Mouse (Mus musculus): ENCODE measurements around the gene Lrfn3.
A peak's percentile ranks its signal among the peaks of the same experiment; 100 is the strongest.

Gene Lrfn3

DNA sequence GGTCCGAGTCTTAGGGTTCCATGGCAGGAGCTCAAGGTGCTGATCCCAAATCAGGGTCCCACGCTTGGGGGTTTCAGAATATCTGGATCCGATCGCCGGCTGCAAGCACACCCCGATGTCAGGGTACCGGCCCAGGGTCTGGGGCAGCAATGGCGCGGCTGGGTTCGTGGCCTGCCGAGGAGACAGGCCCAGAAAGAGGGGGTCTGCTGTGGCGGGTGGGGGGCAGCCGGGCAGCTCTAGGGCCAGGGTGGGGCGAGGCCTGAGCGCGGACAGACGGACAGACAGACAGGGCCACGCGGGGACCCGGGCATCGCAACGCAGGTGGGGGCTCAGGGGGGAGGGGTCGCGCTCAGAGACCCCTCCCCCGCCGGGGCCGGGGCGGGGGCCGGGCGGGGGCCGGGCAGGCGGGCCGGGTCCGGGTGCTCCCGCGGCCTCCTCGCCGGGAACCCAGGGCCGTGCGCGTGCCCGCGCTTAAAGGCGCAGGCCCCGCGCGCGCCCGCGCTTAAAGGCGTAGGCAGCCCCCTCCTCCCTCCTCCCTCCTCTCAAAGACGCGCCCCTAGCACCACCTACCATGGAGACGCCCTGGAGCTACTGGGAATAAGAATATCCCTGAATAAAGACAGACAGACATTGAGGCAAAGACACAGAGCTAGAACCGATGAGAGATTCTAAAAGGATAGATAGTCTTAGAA is at the start of gene Lrfn3:
Lrfn3 (minus strand) TSS at position 121 of the 692 bp plus-strand sequence.
- peak; percentile 80 for DNase-seq

DNA sequence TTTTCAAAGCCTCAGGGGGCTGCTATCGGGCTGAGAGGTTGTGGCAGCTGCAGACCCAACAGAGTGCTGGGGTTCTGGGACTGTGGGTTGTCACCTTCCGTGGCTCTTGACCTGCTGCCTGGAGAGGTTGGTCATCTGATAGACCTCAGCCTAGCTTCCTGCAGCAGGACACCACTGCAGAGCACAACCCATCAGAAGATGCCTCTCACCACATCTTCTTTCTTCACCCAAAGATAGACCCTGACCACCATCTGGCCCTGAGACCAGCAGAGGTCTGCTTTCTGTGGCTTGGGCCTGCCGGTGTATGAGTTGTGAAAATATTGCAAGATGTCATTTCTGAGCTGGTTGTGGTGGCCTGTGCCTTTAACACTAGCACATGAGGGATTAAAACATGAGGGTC is 48.5 kb upstream of the Lrfn3 start:
- DNase-seq = no peak

DNA sequence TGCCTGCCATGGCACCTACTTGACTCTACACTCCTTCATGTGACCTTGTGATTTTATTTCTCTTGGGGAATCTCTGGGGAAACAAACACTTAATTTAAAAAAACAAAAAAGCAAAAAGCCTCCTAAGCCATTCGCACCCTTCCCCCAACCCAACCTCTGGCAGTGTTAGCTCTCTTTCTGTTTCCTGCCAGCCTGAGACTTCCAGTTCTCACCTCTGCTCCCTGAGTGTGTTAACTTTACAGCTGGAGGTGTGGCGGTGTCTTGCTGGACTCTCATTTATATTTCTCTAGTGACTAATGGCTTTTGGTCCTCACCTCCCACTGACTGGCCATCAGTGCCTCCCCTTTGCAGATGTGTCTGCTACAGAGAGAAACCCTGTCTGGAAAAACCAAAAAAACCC is 47.2 kb upstream of the Lrfn3 start:
- no peak for DNase-seq

DNA sequence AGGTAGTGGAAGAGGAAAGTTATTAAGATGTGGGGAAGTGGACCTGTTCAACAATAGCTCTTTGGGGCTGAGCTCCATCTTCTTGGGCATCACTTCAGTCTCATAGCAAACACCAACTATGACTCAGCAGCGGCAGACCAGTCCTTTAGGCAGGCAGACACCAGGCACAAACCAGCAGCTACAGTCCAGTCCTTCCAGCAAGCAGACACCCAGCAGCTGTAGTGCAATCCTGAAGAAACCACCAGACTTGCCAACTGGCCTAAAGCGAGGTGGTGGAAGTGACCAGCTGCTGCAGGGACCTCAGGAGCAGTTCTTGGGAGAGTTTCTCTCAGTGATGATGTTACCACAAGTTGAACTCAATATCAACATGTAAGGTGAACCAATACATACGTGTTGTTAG is 46.1 kb upstream of the Lrfn3 start:
- DNase-seq = no peak

DNA sequence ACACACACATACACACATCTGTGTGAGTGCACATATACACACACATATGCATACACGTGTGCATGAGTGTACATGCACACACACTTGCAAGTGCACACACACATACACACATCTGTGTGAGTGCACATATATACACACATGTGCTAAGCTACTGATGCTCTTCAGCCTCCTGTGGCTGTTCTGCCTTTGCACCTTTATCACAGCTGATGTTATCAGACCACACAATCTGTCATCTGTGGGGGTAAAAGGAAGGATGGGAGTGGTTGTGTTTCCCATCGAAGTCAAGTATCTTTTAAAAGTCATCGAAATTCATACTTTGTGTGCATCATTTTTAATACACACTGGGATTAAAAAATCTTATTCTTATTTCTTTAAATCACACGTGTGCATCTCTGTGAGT is 39.8 kb upstream of the Lrfn3 start:
- no peak for DNase-seq

DNA sequence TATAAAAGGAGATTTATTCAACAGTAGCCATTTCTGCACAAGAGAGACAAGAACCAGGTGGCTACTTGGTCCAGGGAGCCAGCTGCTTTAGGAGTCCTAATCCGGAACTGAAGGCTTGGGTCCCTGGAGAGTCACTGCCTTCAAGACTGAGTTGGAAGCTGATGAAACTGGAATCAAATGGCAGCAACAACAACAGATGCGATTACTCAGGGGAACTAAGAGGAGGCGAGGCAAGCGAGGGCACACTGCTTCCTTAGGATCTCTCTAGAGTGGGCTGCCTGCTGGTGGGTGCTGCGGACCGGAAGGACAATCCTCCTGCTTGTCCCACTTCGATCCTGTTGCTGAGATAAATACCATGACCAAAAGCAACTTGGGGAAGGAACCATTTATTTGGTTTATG is 37.1 kb upstream of the Lrfn3 start:
- no peak for DNase-seq

DNA sequence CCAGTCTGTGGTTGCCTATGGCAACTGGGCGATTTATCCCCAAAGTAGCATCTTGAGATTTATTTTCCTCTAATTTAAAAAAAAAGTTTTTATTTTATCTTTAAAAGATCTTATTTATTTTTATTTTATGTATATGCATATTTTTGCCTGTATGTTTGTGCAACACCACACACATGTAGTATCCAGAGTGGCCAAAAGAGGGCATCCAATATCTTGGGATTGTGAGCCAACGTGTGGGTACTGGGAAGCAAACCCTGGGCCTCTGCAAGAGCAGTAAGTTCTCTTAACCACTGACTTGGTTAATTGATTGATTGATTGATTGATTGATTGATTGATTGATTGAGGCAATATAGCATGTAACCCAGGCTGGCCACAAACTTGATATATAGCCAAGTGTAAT is 32.3 kb upstream of the Lrfn3 start:
- DNase-seq = no peak

DNA sequence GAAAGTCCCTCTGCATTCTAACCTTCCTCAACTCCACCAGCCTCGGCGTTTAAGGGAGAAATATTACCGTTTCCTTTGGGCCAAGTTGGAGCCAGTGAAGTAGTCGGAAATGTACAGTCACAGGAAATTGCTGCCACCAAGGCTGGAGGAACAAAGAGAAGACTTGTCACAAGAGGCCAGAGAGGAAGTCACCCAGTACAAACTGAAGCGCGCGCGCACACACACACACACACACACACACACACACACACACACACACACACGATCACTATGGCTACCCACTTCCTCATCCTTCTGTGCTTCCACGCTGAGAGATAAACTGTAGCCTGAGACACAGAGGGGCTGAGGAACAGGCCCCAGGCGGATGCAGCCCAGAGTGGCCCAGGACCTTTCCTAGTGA is 31.8 kb upstream of the Lrfn3 start:
- no peak for DNase-seq

DNA sequence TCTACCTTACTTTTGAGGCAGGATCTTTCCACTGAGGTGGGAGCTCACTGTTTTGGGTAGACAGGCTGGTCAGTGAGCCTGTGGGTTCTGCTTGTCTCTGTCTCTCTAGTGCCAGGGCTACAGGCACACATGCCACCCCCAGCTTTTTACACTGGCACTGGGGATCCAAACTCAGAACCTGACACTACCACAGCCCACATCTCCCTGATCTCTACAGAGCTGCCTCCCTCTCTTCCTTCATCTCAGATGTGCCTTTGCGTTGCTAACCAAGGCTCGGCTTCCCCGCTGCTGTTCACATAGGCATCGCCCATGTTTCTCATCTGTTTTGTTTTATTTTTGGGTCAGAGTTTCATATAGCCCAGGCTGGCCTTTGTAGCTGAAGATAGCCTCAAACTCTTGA is 31.1 kb upstream of the Lrfn3 start:
- no peak for DNase-seq

DNA sequence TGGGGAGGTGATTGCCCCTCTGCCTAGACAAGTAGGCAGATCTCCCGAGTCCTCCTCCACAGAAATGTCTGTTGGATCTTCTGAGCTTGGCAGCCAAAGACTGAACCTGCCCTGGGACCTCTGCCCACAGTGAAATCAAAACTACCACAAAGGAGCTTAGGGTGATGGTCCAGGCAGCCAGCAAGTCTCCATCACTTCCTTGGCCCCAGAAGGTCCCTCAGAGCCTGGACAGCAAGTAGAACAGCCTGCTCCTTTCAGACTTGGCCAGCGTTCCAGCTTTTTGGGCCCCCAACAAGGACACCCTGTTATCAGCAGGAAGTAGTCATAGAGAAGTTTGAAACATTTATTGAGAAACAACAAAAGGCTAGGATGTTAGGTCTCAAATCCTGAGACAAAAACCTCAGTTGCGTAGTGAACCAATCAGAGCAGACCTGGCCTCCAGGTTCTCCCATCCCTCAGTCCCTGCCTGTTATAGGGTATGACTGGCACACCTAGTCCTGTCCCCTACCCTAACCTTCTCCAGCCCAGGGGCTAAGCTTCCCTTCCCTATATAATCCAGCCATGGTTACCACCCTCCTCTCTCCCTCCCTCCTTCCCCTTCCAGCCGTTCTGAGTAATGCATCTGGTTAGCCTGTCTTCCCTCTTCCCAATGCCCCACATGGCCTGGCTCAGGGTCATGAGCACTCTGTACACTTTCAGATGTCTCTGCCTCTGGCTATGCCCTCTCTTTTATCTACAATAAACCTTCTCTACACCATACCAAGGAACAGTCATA is 30.4 kb upstream of the Lrfn3 start:
- no peak for DNase-seq

DNA sequence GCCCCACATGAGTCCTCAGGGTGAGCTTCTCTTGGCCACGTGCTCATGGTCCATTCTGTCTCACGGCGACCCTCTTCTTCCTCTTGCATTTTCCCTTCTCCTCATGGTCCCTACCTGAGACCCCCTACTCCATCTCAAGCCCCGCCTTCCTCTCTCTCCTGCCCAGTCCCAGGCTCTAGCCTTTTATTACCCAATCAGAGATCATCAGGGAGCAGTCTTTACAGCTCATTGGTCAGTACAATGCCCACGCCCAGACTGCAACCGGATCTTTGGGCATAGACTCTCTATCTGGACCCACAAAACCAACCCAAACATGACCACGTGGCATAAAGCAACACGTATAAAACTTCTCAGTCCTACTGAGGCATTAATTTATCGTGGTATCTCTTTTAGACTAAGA is 21.5 kb upstream of the Lrfn3 start:
- no peak for DNase-seq

DNA sequence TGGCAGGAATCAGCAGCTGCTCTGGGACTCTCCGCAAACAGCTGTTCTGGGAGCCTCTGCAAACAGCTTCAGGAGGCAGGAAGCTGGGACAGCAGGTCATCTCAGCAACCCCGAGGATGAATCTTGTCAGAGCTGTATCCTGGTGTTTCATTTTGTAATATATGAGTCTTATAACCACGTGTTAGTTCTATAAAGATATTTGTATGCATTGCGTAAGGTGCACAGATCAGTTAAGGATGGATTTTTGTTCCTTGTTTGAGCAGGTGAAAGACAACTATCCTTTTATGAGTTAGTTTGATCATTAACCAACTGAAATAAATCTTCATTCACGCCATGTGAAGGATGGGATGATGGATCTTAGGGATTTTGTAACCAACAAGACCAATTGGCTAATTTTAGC is 17.5 kb upstream of the Lrfn3 start:
- DNase-seq = no peak

DNA sequence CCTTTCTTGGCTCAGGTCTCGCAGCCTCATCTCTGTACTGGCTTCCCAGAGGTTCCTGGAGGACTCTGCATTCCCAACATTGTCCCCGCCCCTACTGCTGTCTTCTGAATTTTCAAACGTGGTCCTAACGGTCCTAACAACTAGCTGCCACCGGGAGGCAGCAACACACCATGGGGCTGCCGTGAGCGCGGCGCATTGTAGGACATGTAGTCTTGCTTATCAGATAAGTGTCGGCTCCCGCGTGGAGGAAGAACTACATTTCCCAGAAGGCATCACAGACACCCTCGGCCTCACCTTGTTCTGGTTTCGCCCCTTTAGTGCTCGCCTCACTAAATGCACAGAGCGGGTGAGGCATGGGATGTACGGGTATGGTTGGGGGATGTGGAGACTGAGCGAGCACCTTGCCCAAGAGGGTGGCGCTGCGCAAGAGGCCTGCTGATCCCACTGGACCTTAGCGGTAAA is 11.0 kb upstream of the Lrfn3 start:
- peak; percentile 97 for DNase-seq

DNA sequence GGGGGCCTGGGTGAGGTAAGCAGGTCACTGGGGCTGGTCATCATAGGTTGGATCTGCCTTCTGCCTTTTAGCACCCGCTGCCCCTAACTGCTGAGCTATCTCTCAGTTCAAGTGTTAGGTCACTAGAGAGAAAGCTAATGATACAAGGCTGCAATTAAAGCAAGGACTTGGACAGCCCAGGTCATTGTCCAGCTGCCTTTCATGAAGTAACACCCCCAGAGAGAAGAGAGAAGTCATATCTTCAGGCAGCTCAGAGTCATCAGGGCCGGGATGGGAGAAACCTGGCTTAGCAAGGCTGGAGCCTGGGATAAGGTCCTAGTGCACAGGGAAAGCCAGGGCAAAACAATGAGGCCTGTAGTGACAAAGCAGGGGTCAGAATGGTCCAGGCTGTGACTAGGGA is 4.9 kb upstream of the Lrfn3 start:
- DNase-seq = no peak

DNA sequence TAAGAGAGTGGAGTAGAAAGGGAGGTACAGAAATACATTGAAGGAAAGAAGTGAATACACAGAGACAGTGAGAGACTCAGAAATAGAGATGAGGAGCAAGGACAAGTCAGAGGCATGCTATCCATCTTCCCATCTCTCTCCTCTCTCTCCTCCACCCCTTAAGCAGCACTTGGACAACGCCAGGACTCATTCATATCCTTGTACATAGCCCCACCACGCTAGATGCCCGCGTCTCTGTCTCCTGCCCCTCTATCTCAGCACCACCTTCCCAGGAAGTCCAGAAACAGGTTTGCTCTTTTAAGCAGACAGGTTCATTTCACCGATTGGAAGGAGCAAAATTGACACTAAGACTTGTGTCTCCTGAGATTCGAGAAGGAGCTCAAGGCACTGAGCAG is 769 bp upstream of the Lrfn3 start:
- DNase-seq = no peak

DNA sequence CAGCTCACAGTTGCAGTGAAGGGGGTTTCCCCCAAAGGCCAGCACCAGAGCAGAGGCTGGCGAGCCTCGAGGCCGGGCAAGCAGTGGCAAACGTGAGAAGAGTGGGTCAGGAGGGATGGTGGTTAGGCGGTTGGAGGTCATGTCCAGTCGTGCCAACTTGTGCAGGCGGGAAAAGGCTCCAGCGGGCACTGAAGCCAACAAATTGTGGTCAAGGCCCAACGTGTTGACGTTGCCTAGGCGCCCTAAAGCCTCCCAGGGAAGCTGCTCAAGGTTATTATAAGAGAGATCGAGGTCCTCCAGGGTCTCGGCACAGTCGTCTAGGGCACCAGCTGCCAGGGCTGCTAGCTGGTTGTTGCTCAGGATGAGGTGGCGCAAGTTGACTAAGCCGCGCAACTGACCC is 2.5 kb downstream of the Lrfn3 start:
- no peak for DNase-seq

DNA sequence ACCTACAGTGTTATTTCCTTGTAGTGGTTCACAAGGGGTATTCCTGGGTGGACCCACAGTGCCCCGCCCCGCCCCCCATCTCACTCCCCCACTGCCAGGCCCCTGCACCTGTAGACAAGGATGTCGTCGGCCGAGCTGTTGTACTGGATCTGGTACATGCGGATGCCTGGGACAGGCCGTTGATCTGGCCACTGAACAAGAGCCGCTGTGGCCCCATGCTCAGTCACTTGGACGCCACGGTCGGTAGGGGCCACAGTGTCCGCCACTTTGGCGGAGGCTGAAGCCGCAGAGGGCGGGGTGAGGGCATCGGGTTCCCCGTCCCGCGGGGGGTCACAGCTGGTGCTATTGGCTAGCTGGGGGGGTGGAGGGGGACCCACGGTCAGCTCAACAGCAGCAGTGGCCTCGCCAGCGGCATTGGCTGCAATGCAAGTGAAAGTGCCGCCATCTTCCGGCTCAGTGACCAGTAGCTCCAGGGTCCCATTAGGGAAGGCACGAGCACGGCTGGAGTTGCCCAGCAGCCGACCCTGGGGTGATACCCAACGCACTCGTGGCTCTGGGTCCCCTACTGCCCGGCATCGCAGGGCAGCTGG is 3.2 kb downstream of the Lrfn3 start:
- DNase-seq = no peak

DNA sequence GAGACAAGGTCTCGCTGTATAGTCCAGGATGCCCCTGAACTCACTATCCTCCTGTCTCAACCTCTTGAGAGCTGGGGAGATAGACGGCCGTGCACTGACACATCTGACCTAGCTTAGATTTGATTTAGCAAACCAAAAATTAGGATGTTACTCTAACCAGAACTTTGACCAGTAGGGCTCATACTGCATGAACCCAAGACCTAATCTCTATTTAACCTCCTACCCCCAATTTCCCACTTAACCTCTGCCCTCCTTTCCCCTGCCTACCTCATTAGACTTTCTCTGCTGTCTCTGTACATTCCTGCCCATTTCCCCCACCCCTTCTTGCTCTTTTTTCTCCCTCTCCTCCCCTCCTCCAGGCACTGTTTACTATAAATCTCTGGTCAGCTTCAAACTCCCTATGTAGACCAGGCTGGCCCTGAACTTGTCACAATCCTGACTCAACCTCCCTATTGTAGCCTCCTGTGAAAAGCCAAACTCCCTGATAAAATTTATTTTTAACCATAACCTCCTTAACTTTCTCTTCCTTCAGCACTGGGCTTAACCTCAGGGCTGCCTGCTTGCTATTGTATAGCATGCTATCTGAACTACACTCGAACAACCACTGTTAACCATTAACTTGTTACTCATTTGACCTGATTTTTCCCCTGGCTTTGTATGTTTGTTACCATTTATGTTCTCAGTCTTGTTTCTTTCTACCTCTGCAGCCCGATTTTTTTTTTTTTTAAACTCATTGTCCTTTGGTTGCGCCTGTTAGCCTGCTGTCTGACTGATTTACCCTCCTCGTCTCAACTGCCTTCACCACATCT is 4.0 kb downstream of the Lrfn3 start:
- no peak for DNase-seq

DNA sequence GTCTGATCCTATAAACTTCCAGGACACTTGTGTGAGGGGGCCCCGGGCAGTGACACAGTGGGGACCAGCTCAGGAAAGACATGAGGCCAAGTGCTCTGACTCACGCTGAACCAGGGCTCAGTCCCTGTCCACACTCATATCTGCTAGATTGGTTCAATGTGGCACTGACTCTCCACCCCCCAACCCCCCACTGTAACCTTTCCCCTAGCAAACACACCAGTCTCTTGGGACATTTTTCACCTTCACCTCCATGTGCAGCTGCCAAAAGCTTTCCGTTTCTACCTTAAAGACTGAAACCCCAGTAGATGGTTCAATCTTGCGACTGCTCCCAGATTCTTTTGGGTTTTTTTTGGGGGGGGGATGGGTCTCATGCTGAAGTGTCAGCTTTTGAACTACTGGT is 8.5 kb downstream of the Lrfn3 start:
- no peak for DNase-seq

DNA sequence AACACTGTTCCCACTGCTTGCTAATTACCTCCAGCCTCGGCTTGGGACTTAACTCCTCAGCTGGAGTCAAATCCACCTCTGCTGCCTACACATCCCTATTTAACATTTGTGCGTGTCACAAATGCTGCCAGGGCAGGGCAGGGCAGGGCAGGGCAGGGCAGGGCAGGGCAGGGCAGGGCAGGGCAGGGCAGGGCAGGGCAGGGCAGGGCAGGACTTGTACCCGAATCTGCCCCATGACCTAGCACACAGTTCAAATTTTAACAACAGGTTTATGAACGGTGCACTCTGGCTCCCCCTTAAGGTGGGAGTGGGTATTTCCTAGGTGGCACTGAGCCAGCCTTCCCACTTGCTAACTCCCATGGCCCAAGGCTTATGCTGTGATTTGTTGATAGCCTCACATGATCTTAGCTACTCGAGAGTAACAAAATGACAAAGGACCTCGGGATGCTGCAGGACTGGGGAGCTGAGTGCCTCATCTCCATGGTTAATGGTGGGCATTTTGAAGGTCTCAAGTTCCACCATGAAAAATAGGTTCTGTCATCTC is 9.2 kb downstream of the Lrfn3 start:
- peak; percentile 62 for DNase-seq

DNA sequence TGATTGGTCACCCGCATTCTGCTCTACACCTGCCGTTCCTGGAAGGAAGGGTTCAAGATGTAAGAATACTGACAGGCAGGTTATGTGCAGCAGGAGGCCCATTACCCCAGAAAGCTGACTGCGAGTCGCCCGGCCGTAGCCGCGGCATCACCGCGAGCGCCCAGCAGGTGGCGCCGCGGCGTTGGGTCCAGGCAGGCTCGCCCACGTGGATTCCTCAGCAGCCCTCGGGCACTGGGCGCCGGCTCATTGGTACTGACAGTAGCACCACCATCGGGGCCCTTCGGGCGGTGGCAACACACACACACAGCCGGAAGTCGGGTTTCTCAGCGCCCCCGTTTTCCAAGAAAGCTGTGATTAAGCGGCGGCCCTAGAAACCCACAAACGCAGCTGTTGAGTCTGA is 14.7 kb downstream of the Lrfn3 start:
- peak; percentile 90 for DNase-seq

DNA sequence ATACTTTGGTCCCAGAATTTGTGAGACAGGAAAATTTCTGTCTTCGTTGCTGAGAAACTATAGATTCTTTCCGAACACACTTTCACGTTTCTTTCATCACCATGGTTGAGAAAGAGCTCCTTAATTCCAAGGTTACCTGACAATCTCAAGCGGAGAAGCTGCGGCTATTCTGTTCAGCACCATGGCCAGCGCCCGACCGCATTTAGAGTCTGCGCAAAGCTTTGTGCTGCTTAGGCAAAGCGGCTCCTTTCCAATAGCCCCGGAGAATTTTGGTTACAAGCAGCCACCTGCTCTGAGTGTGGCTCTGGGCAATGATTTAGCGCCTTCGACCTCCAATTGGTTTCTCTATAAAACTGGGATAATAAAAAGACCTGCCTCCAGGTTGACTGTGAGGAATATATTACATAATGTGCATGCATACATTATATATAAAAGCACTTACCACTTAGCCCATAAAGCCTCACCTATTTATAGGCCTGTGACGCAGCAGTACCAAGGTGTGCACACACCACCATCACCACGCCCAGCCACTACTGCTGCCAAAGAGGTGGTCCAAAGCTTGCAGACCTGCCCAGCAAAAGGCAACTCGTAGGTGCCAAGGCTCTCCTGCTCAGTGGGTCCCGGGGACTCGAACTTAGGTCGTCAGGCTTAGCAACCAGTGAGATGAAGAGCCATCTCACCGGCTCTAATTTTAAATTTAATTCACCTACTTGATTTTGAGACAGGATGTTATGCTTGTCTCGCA is 15.8 kb downstream of the Lrfn3 start:
- DNase-seq = no peak
